Mouse (Mus musculus) gastrocnemius, adult 2 months (tissue): Measurements from ENCODE around the gene Olfr12. TPM values are rescaled to one million over a fixed set of nuclear protein-coding genes. Genes with fewer than 3 reads are reported as not detected.
A peak's percentile ranks its signal among the peaks of the same experiment; 100 is the strongest.

ENCODE experiments used
- DNase-seq: peaks from one replicate; pipeline ENCODE4 v3.0.0; 2022
- H3K27ac ChIP-seq: fragments of 200-600 bp; 2 replicates; pipeline ENCODE4 v1.8.1; 2022; ENCODE audit warnings: mild to moderate bottlenecking
- H3K4me3 ChIP-seq: fragments of 200-600 bp; 2 replicates; pipeline ENCODE4 v1.8.1; 2022; ENCODE audit warnings: mild to moderate bottlenecking, moderate library complexity
- CTCF ChIP-seq: fragments of 200-600 bp; IDR thresholded peaks from 2 replicates; pipeline ENCODE4 v1.8.1; 2022; ENCODE audit warnings: antibody characterized with exemption, mild to moderate bottlenecking, moderate library complexity
- intact Hi-C: fragments of 180-260 bp; cut with DNase I; formaldehyde crosslinking; loops from one replicate; pipeline ENCODE4 v1.15.1; 2025
- total RNA-seq, 2 experiments: library from RNA; stranded (reverse); gene quantifications; 2 replicates each; pipeline ENCODE4 v1.2.3; 2021

Olfr12 gene
- total RNA-seq, 2 experiments from 2014 or later = not detected

- DNase-seq = no peak
- TF ChIP-seq CTCF = no peak
- H3K27ac ChIP-seq = no peak overlapping the region
- H3K4me3 ChIP-seq = no peak overlapping the region
- intact Hi-C loops = no loop called here
These were observed 15.4 kb downstream of the Olfr12 start for GRCm38 (mm10) chr1:92632948-92633347.

DNA sequence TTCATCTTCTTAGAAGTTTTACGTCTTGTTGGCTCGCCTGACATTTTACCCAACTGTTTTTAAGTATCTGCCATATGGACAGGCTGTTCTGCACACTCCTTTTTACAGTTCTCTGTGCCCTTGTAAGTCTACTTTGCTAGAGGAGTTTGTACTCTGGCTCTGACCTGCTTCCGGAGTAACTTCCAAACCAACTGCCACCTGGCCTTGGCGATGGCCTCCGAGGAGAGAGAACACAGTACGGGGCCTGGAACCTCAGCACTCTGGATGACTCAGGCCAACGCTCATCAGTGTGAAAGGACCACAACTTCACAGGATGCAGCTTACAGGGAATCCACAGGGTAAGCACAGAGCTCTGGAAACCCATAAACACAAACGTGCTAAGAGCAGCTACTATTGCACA is 16.1 kb downstream of the Olfr12 start:
- intact Hi-C loops = no loop called here
- H3K4me3 ChIP-seq = no peak overlapping the region
- no peak for DNase-seq
- H3K27ac ChIP-seq = no peak overlapping the region
- TF ChIP-seq CTCF = no peak

DNA sequence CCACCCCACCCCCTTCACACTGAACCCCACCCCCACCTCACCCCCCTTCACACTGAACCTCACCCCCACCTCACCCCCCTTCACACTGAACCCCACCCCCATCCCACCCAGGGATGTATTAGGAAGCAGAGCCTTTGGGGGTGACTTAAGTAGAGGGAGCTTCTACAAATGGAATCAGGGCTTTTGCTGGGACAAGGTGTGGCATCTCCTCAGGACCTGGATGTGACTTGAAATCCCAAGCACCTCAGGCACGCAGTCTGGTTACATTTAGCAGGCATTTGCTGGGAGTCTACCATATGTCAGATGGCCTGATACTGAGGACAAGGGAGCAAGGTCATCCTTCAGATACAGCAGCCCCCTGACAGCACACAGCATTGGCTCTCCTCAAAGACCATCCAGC is 17.0 kb downstream of the Olfr12 start:
- no peak for TF ChIP-seq CTCF
- DNase-seq = no peak
- no peak overlapping the region for H3K4me3 ChIP-seq
- H3K27ac ChIP-seq = no peak overlapping the region
- intact Hi-C loops = no loop called here

DNA sequence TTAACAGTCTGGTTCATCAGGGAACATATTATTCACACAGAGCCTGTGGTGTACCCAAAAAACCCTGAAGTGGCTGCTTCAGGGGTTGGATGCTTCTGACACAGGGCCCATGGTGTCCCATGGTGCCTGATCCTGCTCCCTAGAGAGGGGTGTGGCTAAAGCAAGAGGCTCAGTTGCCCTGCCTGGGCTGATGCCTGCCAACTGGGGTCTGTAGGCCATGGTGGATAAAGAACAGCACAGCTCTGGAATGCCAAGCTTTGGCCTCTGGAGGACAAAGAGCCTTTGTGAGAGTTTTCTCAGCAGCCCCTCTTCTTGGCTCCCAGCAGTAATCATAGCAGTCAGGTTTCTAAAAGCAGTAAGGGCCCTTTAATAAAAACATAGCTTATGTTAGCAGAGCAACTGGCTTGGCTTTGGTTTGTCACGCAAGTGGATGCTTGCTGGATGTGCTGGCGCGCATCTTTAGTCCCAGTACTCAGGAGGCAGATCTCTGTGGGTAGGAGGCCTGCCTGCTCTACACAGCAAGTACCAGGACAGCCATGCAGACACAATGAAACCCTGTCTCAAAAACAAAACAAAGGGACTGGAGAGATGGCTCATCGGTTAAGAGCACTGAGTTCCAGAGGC is 17.5 kb downstream of the Olfr12 start:
- TF ChIP-seq CTCF = no peak
- no peak for DNase-seq
- no peak overlapping the region for H3K27ac ChIP-seq
- intact Hi-C loops = no loop called here
- no peak overlapping the region for H3K4me3 ChIP-seq

DNA sequence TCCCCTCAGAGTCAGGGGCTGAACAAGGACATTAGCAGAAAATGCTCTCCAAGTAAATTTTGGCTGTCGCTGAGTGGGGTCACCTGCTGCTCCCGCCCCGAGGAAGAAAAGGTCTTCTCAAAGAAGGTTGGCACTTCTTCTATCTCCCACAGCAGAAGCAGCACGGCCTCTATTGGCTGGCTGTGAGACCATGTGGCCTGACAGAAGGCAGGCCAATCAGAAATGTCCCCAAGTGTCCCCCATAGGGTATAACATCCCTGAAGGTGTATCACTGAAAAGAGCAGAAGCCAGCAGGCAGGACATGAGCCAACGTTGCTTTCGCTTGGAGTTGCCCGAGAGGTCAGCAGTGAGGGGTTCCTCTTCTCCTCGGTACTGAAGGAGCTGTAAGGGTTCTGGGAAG is 18.4 kb downstream of the Olfr12 start:
- no peak overlapping the region for H3K27ac ChIP-seq
- TF ChIP-seq CTCF = no peak
- intact Hi-C loops = no loop called here

DNA sequence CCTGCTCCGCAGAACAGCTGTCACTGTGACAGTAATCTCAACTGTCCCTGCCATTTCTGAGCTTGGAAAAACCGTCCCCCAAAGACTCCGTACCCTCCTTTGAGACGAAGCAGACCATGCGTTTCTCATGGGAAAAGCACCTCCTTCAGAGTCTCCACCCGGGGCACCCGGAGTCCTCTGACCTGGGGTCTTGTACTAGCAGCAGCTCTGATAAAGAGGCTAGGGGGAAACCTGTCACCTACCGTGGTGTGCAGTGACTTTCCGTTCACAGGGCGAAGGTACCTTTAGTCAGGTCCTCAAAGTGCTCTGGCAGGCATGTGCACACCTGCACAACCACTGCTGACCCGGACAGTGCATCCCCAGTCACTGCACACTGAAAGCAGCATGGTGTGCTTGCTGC is 19.1 kb downstream of the Olfr12 start:
- Histone ChIP-seq H3K4me3 (no peak overlapping the region), H3K27ac (no peak overlapping the region)
- no peak for DNase-seq
- intact Hi-C loops = no loop called here
- no peak for TF ChIP-seq CTCF

More for the DNA sequence above, 18.4 kb downstream of the Olfr12 start:
- no peak for DNase-seq
- no peak overlapping the region for H3K4me3 ChIP-seq

DNA sequence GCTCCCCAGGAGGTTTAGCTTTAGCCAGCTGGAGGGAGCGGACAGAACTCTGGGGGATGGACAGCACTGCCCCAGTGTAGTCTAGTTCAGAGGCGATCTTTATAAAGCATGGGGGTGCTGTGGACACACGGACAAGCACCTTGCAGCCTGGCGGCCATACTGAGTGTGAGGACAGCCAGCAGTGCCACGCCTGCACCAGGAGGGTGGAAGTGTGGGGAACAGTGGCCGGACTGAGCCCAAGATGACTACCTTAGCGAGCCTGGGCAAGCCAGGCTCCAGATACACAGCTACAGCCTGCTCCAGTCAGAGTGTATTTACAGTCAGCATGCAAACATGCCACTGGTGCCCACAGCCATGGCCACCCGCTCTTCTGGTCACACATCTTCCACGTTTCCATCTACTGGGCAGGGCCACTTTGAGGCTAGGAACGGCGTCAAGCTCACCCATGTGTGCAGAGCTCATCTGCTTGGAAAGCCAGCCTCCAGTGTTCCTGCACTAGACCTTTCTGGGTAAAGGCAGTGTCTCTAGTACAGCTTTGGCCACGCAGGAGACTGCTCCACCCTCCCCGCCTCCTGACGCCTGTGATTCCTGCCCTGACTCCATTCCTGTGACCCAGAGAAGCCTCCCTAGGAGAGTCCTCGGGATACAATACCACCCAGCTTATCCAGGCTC is 20.0 kb downstream of the Olfr12 start:
- DNase-seq = no peak
- TF ChIP-seq CTCF = no peak
- no peak overlapping the region for H3K27ac ChIP-seq
- intact Hi-C loops = no loop called here
- H3K4me3 ChIP-seq = no peak overlapping the region

DNA sequence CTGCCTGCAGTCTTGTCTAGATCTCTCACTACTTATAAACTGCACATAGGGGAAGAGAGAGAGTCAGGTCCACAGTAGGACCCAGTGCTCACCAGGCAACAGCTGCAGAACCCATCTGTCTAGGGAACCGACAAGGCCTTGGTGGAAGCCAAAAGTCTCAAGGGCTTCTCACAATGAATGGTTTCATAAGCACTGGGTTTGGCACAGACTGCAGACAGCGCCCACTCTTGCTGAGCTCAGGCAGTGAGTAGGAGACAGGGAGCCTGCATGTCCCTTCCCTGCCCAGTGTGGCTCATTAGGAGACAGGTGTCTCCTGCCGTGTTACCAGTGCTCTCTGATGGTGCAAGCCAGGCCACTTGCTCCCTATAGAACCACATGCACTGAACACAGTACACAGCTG is 20.6 kb downstream of the Olfr12 start:
- no peak for DNase-seq
- TF ChIP-seq CTCF = no peak
- Histone ChIP-seq H3K4me3 (no peak overlapping the region), H3K27ac (no peak overlapping the region)
- intact Hi-C loops = no loop called here

DNA sequence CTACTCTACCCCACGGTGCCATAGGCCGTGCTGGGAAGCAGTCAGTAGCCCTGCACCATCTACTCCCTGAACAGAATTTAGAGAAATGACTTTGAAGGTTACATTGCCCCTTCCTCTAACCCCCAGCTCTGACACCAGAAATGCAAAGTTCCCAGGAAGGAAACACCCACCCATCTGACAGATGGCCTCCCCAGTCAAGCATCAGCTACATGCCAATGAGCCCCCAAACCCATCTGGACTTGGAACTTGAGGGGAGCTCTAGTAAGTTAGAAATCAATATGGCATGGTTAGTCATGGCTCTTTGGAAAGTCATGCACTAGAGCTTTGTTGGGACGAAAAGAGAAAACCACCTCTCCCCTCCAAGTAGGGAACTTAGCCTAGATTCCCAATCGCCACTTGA is 21.1 kb downstream of the Olfr12 start:
- no peak overlapping the region for H3K4me3 ChIP-seq
- intact Hi-C loops = no loop called here
- TF ChIP-seq CTCF = no peak

GRCm38 (mm10) chr1:92640393-92640792 is 22.8 kb downstream of the Olfr12 start:
- no peak for TF ChIP-seq CTCF
- H3K27ac ChIP-seq = no peak overlapping the region
- H3K4me3 ChIP-seq = peak overlapping the region; percentile 91
- no peak for DNase-seq
- intact Hi-C loops = no loop called here

More for the DNA sequence above, 21.1 kb downstream of the Olfr12 start:
- no peak for DNase-seq
- H3K27ac ChIP-seq = no peak overlapping the region

- peak; percentile 95 for DNase-seq
- Histone ChIP-seq H3K4me3 (peak within 1 kb of the TSS; percentile 91), H3K27ac (peak within 1 kb of the TSS; percentile 89)
- intact Hi-C loops = no loop called here
- TF ChIP-seq CTCF = no peak
These were observed 24.1 kb downstream of the Olfr12 start, which contains the start of gene Cops9 for GRCm38 (mm10) chr1:92641514-92642272. Cops9 (minus strand) TSS chr1:92641985.

DNA sequence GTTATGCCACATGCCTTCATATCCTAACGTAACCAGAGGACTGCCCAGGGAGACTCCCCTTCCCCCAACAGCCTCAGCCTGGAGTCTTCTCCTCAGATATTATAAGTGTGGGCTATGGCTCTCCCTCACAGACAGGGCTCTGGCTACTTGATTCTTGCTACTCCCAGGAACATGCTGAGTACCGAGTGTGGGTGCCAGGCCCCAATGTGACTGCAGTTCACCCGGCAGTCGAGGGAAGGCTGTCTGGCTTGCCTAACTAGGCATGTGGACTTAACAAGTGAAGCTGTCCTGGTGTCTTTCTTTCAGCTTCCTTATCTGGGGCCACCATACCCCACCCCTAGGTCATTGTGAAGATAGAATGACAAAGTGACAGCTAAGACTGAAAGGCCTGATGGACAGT is 26.1 kb downstream of the Olfr12 start:
- TF ChIP-seq CTCF = no peak
- H3K4me3 ChIP-seq = no peak overlapping the region
- no peak overlapping the region for H3K27ac ChIP-seq
- intact Hi-C loops = no loop called here
- no peak for DNase-seq

GRCm38 (mm10) chr1:92644916-92645315 is 27.3 kb downstream of the Olfr12 start:
- Histone ChIP-seq H3K4me3 (no peak overlapping the region), H3K27ac (no peak overlapping the region)
- no peak for DNase-seq
- TF ChIP-seq CTCF = no peak
- intact Hi-C loops = no loop called here
